Mouse (Mus musculus) CH12.LX (cell line): ENCODE results near the gene Ier2. TPM values are rescaled to one million over a fixed set of nuclear protein-coding genes. Genes with fewer than 3 reads are reported as not detected.

Experiments used
- DNase-seq: peaks from one replicate; pipeline ENCODE4 v3.0.0-alpha.2; 2013; ENCODE audit errors: extremely low read depth
- H3K27ac ChIP-seq: 2 replicates; pipeline ENCODE4 v1.5.1; 2012; ENCODE audit warnings: low read depth, mild to moderate bottlenecking, control low read depth, moderate library complexity; ENCODE audit not compliant: insufficient read depth
- H3K27me3 ChIP-seq: replicated peaks from 2 replicates; pipeline ENCODE3; 2012; ENCODE audit warnings: inconsistent platforms
- H3K36me3 ChIP-seq, 2 experiments: replicated peaks in 1 of 2; 2 replicates each; pipeline versions ENCODE3 to v1.6.1; 2012; ENCODE audit warnings: inconsistent platforms in 1 of 2, low read length in 1 of 2, mild to moderate bottlenecking in 1 of 2, mixed read lengths in 1 of 2, moderate library complexity in 1 of 2; ENCODE audit not compliant: control insufficient read depth in 1 of 2, insufficient read depth in 1 of 2
- H3K4me1 ChIP-seq, 2 experiments: 2 replicates each; pipeline ENCODE4 v1.6.1; 2012; ENCODE audit warnings: inconsistent platforms in 1 of 2, moderate library complexity in 1 of 2; ENCODE audit not compliant: insufficient read depth in 2 of 2, control insufficient read depth in 1 of 2
- H3K4me2 ChIP-seq: 2 replicates; pipeline ENCODE4 v1.6.1; 2012; ENCODE audit warnings: low read depth, mild to moderate bottlenecking, control low read depth; ENCODE audit not compliant: poor library complexity, insufficient read depth, severe bottlenecking
- H3K4me3 ChIP-seq, 3 experiments: fragments of 150-350 bp in 1 of 3; sonication (generic) in 1 of 3; replicated peaks in 1 of 3; 2 replicates each; pipeline versions ENCODE3 to v1.5.1; 2011 to 2012; ENCODE audit warnings: low read depth in 2 of 3, low read length in 2 of 3, mild to moderate bottlenecking in 2 of 3, moderate library complexity in 2 of 3, control low read depth in 1 of 3, improper control_type of control experiment in 1 of 3, inconsistent platforms in 1 of 3, mixed read lengths in 1 of 3; ENCODE audit not compliant: poor library complexity in 1 of 3
- H3K79me2 ChIP-seq: replicated peaks from 2 replicates; pipeline ENCODE4 v1.6.1; 2012; ENCODE audit warnings: mild to moderate bottlenecking, moderate library complexity; ENCODE audit not compliant: control insufficient read depth, poor library complexity, insufficient read depth, severe bottlenecking; ENCODE audit errors: extremely low read depth
- H3K9ac ChIP-seq: 2 replicates; pipeline ENCODE4 v1.6.1; 2012; ENCODE audit warnings: low read depth, mild to moderate bottlenecking, control low read depth, moderate library complexity; ENCODE audit not compliant: insufficient read depth
- H3K9me3 ChIP-seq: replicated peaks from 2 replicates; pipeline ENCODE3; 2012; ENCODE audit warnings: low read length, inconsistent platforms, mixed read lengths
- BHLHE40 ChIP-seq: IDR thresholded peaks from 2 replicates; pipeline ENCODE4 v1.6.1; 2011; ENCODE audit warnings: mild to moderate bottlenecking, low read depth, low read length, improper control_type of control experiment
- CHD1 ChIP-seq: IDR thresholded peaks from 2 replicates; pipeline ENCODE4 v1.6.1; 2012; ENCODE audit warnings: low read depth, low read length, improper control_type of control experiment, inconsistent platforms
- CHD2 ChIP-seq: IDR thresholded peaks from 2 replicates; pipeline ENCODE4 v1.6.1; 2011; ENCODE audit warnings: low read length, improper control_type of control experiment
- CTCF ChIP-seq, 2 experiments: IDR thresholded peaks in 1 of 2; conservative IDR thresholded peaks in 1 of 2; 2 replicates each; pipeline ENCODE4 v1.5.1; 2011 to 2012; ENCODE audit warnings: low read depth in 2 of 2, low read length in 2 of 2, improper control_type of control experiment in 1 of 2, inconsistent platforms in 1 of 2, mild to moderate bottlenecking in 1 of 2, moderate library complexity in 1 of 2
- E2F4 ChIP-seq: IDR thresholded peaks from 2 replicates; pipeline ENCODE4 v1.6.1; 2011; ENCODE audit warnings: low read depth, low read length, improper control_type of control experiment; ENCODE audit not compliant: insufficient replicate concordance
- ELF1 ChIP-seq: IDR thresholded peaks from 2 replicates; pipeline ENCODE4 v1.6.1; 2014; ENCODE audit warnings: low read depth, mild to moderate bottlenecking, inconsistent platforms, low read length, improper control_type of control experiment
- EP300 ChIP-seq: IDR thresholded peaks from 2 replicates; pipeline ENCODE4 v1.6.1; 2011; ENCODE audit warnings: low read length, improper control_type of control experiment
- ETS1 ChIP-seq: conservative IDR thresholded peaks from 2 replicates; pipeline ENCODE4 v1.6.1; 2012; ENCODE audit warnings: low read depth, mild to moderate bottlenecking, inconsistent platforms, low read length, improper control_type of control experiment, moderate library complexity
- GABPA ChIP-seq: IDR thresholded peaks from 2 replicates; pipeline ENCODE4 v1.6.1; 2012; ENCODE audit warnings: low read depth, low read length, improper control_type of control experiment, inconsistent platforms; ENCODE audit not compliant: insufficient replicate concordance
- HCFC1 ChIP-seq: IDR thresholded peaks from 2 replicates; pipeline ENCODE4 v1.6.1; 2012; ENCODE audit warnings: low read depth, mild to moderate bottlenecking, inconsistent platforms, low read length, improper control_type of control experiment
- IRF4 ChIP-seq: IDR thresholded peaks from 2 replicates; pipeline ENCODE4 v1.6.1; 2014; ENCODE audit warnings: low read depth, mild to moderate bottlenecking, inconsistent platforms, low read length, improper control_type of control experiment
- JUN ChIP-seq: IDR thresholded peaks from 2 replicates; pipeline ENCODE4 v1.6.1; 2011; ENCODE audit warnings: low read depth, mild to moderate bottlenecking, low read length, improper control_type of control experiment, moderate library complexity; ENCODE audit not compliant: insufficient read depth
- JUND ChIP-seq: conservative IDR thresholded peaks from 2 replicates; pipeline ENCODE4 v1.6.1; 2011; ENCODE audit warnings: low read depth, low read length, improper control_type of control experiment
- KAT2A ChIP-seq: IDR thresholded peaks from 2 replicates; pipeline ENCODE4 v1.6.1; 2012; ENCODE audit warnings: low read length, improper control_type of control experiment, inconsistent platforms; ENCODE audit not compliant: insufficient replicate concordance
- MAFK ChIP-seq: IDR thresholded peaks from 2 replicates; pipeline ENCODE4 v1.6.1; 2011; ENCODE audit warnings: low read length, improper control_type of control experiment; ENCODE audit not compliant: insufficient replicate concordance
- MAX ChIP-seq: IDR thresholded peaks from 2 replicates; pipeline ENCODE4 v1.6.1; 2011; ENCODE audit warnings: low read length, improper control_type of control experiment
- MAZ ChIP-seq: IDR thresholded peaks from 2 replicates; pipeline ENCODE4 v1.6.1; 2012; ENCODE audit warnings: low read depth, mild to moderate bottlenecking, inconsistent platforms, low read length, improper control_type of control experiment, moderate library complexity
- MEF2A ChIP-seq: IDR thresholded peaks from 2 replicates; pipeline ENCODE4 v1.6.1; 2014; ENCODE audit warnings: low read depth, mild to moderate bottlenecking, inconsistent platforms, low read length, improper control_type of control experiment, borderline replicate concordance
- MXI1 ChIP-seq: IDR thresholded peaks from 2 replicates; pipeline ENCODE4 v1.6.1; 2011; ENCODE audit warnings: mild to moderate bottlenecking, low read depth, low read length, improper control_type of control experiment
- MYC ChIP-seq: IDR thresholded peaks from 2 replicates; pipeline ENCODE4 v1.6.1; 2011; ENCODE audit warnings: low read depth, mild to moderate bottlenecking, improper control_type of control experiment, low read length
- NELFE ChIP-seq: IDR thresholded peaks from 2 replicates; pipeline ENCODE4 v1.6.1; 2011; ENCODE audit warnings: low read depth, low read length, improper control_type of control experiment
- NRF1 ChIP-seq: IDR thresholded peaks from 2 replicates; pipeline ENCODE4 v1.6.1; 2014; ENCODE audit warnings: low read depth, mild to moderate bottlenecking, inconsistent platforms, low read length, improper control_type of control experiment, moderate library complexity
- PAX5 ChIP-seq: IDR thresholded peaks from 2 replicates; pipeline ENCODE4 v1.6.1; 2012; ENCODE audit warnings: low read length, inconsistent platforms, mixed read lengths
- POLR2A ChIP-seq: IDR thresholded peaks from 2 replicates; pipeline ENCODE4 v1.6.1; 2011; ENCODE audit warnings: low read depth, mild to moderate bottlenecking, improper control_type of control experiment, low read length
- POLR2AphosphoS2 ChIP-seq: IDR thresholded peaks from 2 replicates; pipeline ENCODE4 v1.6.1; 2011; ENCODE audit warnings: low read depth, low read length, improper control_type of control experiment
- RAD21 ChIP-seq: IDR thresholded peaks from 2 replicates; pipeline ENCODE4 v1.6.1; 2011; ENCODE audit warnings: low read depth, mild to moderate bottlenecking, low read length, improper control_type of control experiment, moderate library complexity
- RCOR1 ChIP-seq: conservative IDR thresholded peaks from 2 replicates; pipeline ENCODE4 v1.6.1; 2012; ENCODE audit warnings: low read depth, mild to moderate bottlenecking, inconsistent platforms, low read length, improper control_type of control experiment
- SIN3A ChIP-seq: IDR thresholded peaks from 2 replicates; pipeline ENCODE4 v1.6.1; 2012; ENCODE audit warnings: low read length, improper control_type of control experiment, inconsistent platforms
- SMC3 ChIP-seq: IDR thresholded peaks from 2 replicates; pipeline ENCODE4 v1.6.1; 2011; ENCODE audit warnings: low read depth, low read length, improper control_type of control experiment
- TBP ChIP-seq: conservative IDR thresholded peaks from 2 replicates; pipeline ENCODE4 v1.6.1; 2011; ENCODE audit warnings: low read depth, low read length, improper control_type of control experiment
- TCF12 ChIP-seq: IDR thresholded peaks from 2 replicates; pipeline ENCODE4 v1.6.1; 2014; ENCODE audit warnings: low read depth, mild to moderate bottlenecking, inconsistent platforms, low read length, improper control_type of control experiment
- UBTF ChIP-seq: IDR thresholded peaks from 2 replicates; pipeline ENCODE4 v1.6.1; 2012; ENCODE audit warnings: low read depth, mild to moderate bottlenecking, inconsistent platforms, low read length, improper control_type of control experiment, moderate library complexity
- USF1 ChIP-seq: IDR thresholded peaks from 2 replicates; pipeline ENCODE4 v1.6.1; 2014; ENCODE audit warnings: low read depth, mild to moderate bottlenecking, inconsistent platforms, low read length, improper control_type of control experiment
- USF2 ChIP-seq: conservative IDR thresholded peaks from 2 replicates; pipeline ENCODE4 v1.6.1; 2011; ENCODE audit warnings: low read depth, low read length, improper control_type of control experiment
- ZC3H11A ChIP-seq: IDR thresholded peaks from 2 replicates; pipeline ENCODE4 v1.6.1; 2012; ENCODE audit warnings: low read depth, mild to moderate bottlenecking, inconsistent platforms, low read length, improper control_type of control experiment
- ZKSCAN1 ChIP-seq: IDR thresholded peaks from 2 replicates; pipeline ENCODE4 v1.6.1; 2012; ENCODE audit warnings: low read depth, inconsistent platforms, low read length, improper control_type of control experiment, borderline replicate concordance
- ZMIZ1 ChIP-seq: IDR thresholded peaks from 2 replicates; pipeline ENCODE4 v1.6.1; 2012; ENCODE audit warnings: low read depth, mild to moderate bottlenecking, inconsistent platforms, low read length, improper control_type of control experiment
- ZNF384 ChIP-seq: IDR thresholded peaks from 2 replicates; pipeline ENCODE4 v1.6.1; 2012; ENCODE audit warnings: low read depth, low read length, improper control_type of control experiment, inconsistent platforms
- dilution Hi-C: fragments of 300-500 bp; cut with MboI; formaldehyde crosslinking; loops from 2 replicates; pipeline ENCODE4 v1.14.3; 2020; ENCODE audit warnings: low sequenced_read_pairs; ENCODE audit not compliant: extremely low pct_unique_long_range_greater_than_20kb, extremely low pct_ligation_motif_present
- in situ Hi-C: fragments of 300-500 bp; cut with MboI; formaldehyde crosslinking; loops from 3 replicates; pipeline ENCODE4 v1.14.3; 2019; ENCODE audit warnings: low sequenced_read_pairs, low pct_ligation_motif_present, low pct_unique_long_range_greater_than_20kb, mixed read lengths
- polyA plus RNA-seq: library from polyadenylated mRNA; unstranded; fragments of >175 nt; gene quantifications from 2 replicates; pipeline ENCODE4 v1.2.1, GENCODE M21; 2012; ENCODE audit warnings: low read depth; ENCODE audit not compliant: insufficient read length
- total RNA-seq, 2 experiments: library from RNA; depleted of rRNA; stranded (reverse); fragments of 300-350 nt in 1 of 2; fragments of >200 nt in 1 of 2; gene quantifications; 2 replicates each; pipeline ENCODE4 v1.2.3; 2012 to 2014

Ier2 gene
- total and polyA plus RNA-seq, 3 experiments: 26.3 to 35.4 (median 30.3) TPM

- Histone ChIP-seq H3K36me3 (peaks cover 8 to 28% of the 10 kb centered on the region in 2 experiments), H3K27ac (peak overlapping the region; percentile 83), H3K9me3 (no peaks in the 10 kb centered on the region), H3K79me2 (peaks cover 20% of the 10 kb centered on the region), H3K9ac (peak overlapping the region; percentile 75), H3K27me3 (no peaks in the 10 kb centered on the region), H3K4me3 (peak overlapping the region; percentile 73 to 82 (median 79)), H3K4me2 (peak overlapping the region; percentile 88), H3K4me1 (peaks cover 3 to 30% of the 10 kb centered on the region in 2 experiments; a peak in 2 of 4 replicates)
- no peak for DNase-seq
- no peak for TF ChIP-seq ZC3H11A
- no peak for TF ChIP-seq IRF4
- no peak for TF ChIP-seq ELF1
- TF ChIP-seq HCFC1: no peak
- no peak for TF ChIP-seq ZNF384
- TF ChIP-seq ETS1: no peak
- TF ChIP-seq NRF1: no peak
- TF ChIP-seq POLR2A: no peak
- TF ChIP-seq SIN3A: peak; percentile 18; the same call in 1 of the 2 replicates
- TF ChIP-seq TBP: no peak
- TF ChIP-seq CHD1: no peak; the same call in none of the 2 replicates
- TF ChIP-seq ZKSCAN1: no peak
- peak; percentile 58; the same call in 1 of the 2 replicates for TF ChIP-seq POLR2AphosphoS2
- TF ChIP-seq GABPA: no peak
- TF ChIP-seq CTCF (conservative IDR thresholded peaks at IDR 0.05 in 1 of 2, IDR thresholded peaks at IDR 0.05 in 1 of 2; ENCODE audit: low read depth in 2 of 2, low read length in 2 of 2): 0 out of 4 replicates have a peak, but pooled peaks of 1 of the 2 experiments have one; percentile 1
- TF ChIP-seq E2F4: no peak
- TF ChIP-seq CHD2: no peak
- TF ChIP-seq RCOR1: no peak
- TF ChIP-seq JUN: no peak
- TF ChIP-seq BHLHE40: no peak
- peak; percentile 80 for TF ChIP-seq MAX
- TF ChIP-seq USF2: no peak
- no peak for TF ChIP-seq EP300
- TF ChIP-seq RAD21: no peak
- no peak for TF ChIP-seq UBTF
- TF ChIP-seq MAFK: no peak
- TF ChIP-seq TCF12: no peak
- TF ChIP-seq USF1: no peak
- TF ChIP-seq MYC: peak; percentile 83
- no peak for TF ChIP-seq ZMIZ1
- TF ChIP-seq NELFE: peak; percentile 21; the same call in 1 of the 2 replicates
- no peak for TF ChIP-seq MEF2A
- no peak; the same call in 1 of the 2 replicates for TF ChIP-seq JUND
- TF ChIP-seq PAX5: no peak
- TF ChIP-seq MXI1: 0 out of 2 replicates have a peak, but pooled peaks have one; percentile 76
- TF ChIP-seq MAZ: no peak
- TF ChIP-seq SMC3: no peak
- TF ChIP-seq KAT2A: no peak
- dilution Hi-C loops (no loop called here), in situ Hi-C loops (no loop called here)
Observed at GRCm38 (mm10) chr8:84665385-84665893, 2.8 kb upstream of the Ier2 start.
